Mouse (Mus musculus): Measurements from ENCODE around the gene Naip5.
"Not testable (repeated sequence)": the region's sequence is repeated elsewhere in the genome, so short reads cannot be mapped to it uniquely, and the experiment has no call there.

DNA sequence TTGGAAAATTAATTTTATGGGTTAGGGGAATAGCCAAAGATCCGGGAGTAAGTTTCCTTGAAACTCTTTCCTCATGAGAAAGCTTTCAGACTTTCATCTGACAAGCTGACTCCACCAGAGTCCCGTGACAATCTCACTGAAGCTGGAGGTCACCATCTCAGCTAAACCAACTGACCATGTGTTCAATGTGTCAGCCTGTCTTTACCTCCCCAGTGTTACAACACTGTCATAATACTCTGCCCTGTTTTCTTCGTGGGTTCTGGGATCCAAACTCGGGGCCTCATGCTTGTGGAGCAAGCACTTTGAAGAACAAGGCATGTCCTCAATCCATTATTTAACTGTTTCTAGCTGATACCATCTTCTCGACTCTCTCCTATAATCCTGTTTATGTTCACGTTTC is 9.8 kb upstream of the Naip5 start:
- TF ChIP-seq POLR2A (IDR thresholded peaks at IDR 0.05; ENCODE audit: extremely low read depth, insufficient read depth, low read length); CTCF (IDR thresholded peaks at IDR 0.05; ENCODE audit: low read depth, low read length): not testable (repeated sequence)
